Mouse (Mus musculus): ENCODE results near the gene Uqcr11.

DNA sequence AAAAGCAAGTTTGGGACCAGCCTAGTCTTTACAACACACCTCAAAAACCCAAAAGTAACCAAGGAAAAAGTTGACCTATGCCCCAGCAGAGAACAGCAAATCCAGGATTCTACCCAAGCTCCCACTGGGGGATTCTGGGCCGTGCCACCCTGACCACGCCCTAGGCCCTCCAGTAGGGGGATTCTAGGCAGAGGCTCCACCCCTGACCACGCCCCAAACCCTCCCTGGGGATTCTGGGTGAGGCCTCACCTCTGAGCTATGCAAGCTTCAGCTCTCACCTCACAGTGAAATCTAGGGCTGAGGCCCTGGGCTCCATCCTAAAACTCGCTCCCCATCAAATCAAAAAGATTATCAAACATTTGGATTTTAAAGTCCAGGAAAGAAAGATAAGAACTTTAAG, 16.9 kb upstream of the Uqcr11 start:
- TF ChIP-seq CTCF (IDR thresholded peaks at IDR 0.05; ENCODE audit: control insufficient read depth, insufficient read depth, low read length) (no peak), POLR2A (IDR thresholded peaks at IDR 0.05; ENCODE audit: borderline replicate concordance, control insufficient read depth, low read depth, low read length) (no peak)
